Mouse (Mus musculus): Measurements from ENCODE around the gene Pbx3. TPM values are rescaled to one million over a fixed set of nuclear protein-coding genes. Genes with fewer than 3 reads are reported as not detected.

Gene Pbx3
- polyA plus RNA-seq, 1 experiment: 3.2 TPM

DNA sequence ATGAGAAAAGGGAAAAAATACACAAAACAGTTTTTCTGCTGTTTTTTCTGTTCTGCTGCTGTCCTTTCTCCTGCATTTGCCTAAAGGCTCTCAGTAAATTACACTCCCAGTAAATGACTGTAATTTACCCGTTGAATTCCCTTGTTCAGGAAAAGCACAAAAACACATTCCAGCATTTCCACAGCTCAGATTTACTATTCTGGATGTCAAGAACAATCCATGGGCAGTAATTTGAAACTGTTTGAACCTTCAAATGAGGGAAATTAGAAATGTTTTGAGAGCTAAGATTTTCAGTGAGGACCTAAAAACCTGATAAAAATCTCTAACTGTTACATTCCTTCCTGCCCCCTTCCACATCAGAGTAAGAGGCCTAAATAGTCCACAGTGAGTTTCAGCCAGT lies 119.8 kb downstream of the Pbx3 start:
- Histone ChIP-seq H3K4me3 (ENCODE audit: control insufficient read depth, insufficient read depth, low read length) (no peak overlapping the region), H3K4me1 (replicated peaks; ENCODE audit: control insufficient read depth, insufficient read depth, low read length) (0 out of 2 replicates have a peak, but pooled peaks cover 3% of the 10 kb centered on the region), H3K36me3 (ENCODE audit: control insufficient read depth, insufficient read depth, low read length) (no peaks in the 10 kb centered on the region), H3K27ac (ENCODE audit: control insufficient read depth, insufficient read depth, low read length) (no peak overlapping the region), H3K27me3 (ENCODE audit: control insufficient read depth, insufficient read depth, low read length) (peaks cover 6% of the 10 kb centered on the region; the same call in 1 of the 2 replicates)
- DNase-seq: no peak
- WGBS: 50% methylated on average over 1 of the region's 1 CpGs
- TF ChIP-seq POLR2A (IDR thresholded peaks at IDR 0.05; ENCODE audit: control insufficient read depth, extremely low read depth, insufficient read depth, low read length, poor library complexity) (no peak), CTCF (IDR thresholded peaks at IDR 0.05; ENCODE audit: borderline replicate concordance, control insufficient read depth, extremely low read depth, insufficient read depth, low read length, poor library complexity) (no peak)

DNA sequence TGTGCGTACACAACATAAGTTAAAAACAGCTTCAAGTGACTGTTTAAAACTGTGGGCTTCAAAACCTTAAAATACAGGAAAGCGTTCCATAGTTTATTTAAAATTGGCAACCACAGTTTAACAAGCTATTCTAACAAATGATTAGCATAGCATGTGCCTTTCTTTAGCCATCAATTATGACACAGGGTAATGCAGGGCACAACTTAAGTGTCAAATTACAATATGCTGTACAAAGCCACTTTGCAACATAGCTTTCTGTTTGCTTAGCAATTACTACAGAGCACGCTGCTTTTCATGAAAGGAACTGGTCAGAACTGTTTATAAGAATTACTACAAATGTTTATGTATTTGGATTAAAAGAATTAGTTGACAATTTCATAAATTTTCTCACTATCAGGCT lies 120.7 kb downstream of the Pbx3 start:
- WGBS: 93% methylated on average over 3 of the region's 3 CpGs
- no peak overlapping the region for H3K4me3 ChIP-seq (ENCODE audit: control insufficient read depth, insufficient read depth, low read length)

DNA sequence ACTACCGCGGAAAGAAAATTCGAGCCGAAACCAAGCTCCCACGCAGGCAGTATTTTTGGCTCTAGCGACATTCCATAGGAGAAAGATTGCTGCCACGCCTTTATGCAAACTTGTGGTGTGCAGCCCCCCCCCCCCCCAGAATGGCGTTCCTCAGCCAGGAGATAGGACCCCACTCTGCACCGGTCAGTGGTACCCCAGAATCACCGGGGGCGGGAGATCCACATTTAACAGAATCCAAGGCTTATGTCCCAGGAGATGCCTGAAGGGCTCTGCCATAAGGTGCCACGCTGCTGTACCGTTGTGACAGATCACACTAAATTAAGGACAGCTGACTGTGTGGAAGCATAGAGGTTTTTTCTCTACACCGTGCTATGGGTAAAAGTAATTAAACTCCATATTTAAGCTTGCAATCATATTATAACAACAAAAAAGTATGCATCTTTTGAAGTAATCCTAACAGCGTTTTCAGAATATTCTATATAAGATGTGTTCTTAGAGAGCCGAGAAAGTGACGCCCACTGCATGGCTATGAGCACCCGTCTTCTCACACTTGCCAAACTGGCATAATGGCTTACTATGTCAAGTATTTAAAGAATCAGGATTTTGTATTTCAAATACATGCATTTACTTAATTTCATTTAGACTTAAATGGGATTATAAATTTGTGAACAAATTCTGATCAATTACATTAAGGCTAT lies 122.8 kb downstream of the Pbx3 start:
- Histone ChIP-seq H3K27me3 (ENCODE audit: control insufficient read depth, insufficient read depth, low read length) (peaks cover 6% of the 10 kb centered on the region; the same call in 1 of the 2 replicates), H3K4me3 (ENCODE audit: control insufficient read depth, insufficient read depth, low read length) (no peak overlapping the region), H3K4me1 (replicated peaks; ENCODE audit: control insufficient read depth, insufficient read depth, low read length) (0 out of 2 replicates have a peak, but pooled peaks cover 3% of the 10 kb centered on the region), H3K36me3 (ENCODE audit: control insufficient read depth, insufficient read depth, low read length) (no peaks in the 10 kb centered on the region), H3K27ac (ENCODE audit: control insufficient read depth, insufficient read depth, low read length) (no peak overlapping the region)
- TF ChIP-seq CTCF (IDR thresholded peaks at IDR 0.05; ENCODE audit: borderline replicate concordance, control insufficient read depth, extremely low read depth, insufficient read depth, low read length, poor library complexity): no peak
- no peak for TF ChIP-seq POLR2A (IDR thresholded peaks at IDR 0.05; ENCODE audit: control insufficient read depth, extremely low read depth, insufficient read depth, low read length, poor library complexity)
- DNase-seq: no peak
- 24% methylated on average over 18 of the region's 18 CpGs for WGBS

More for the DNA sequence above, 120.7 kb downstream of the Pbx3 start:
- Histone ChIP-seq H3K36me3 (ENCODE audit: control insufficient read depth, insufficient read depth, low read length) (no peaks in the 10 kb centered on the region), H3K27ac (ENCODE audit: control insufficient read depth, insufficient read depth, low read length) (no peak overlapping the region), H3K27me3 (ENCODE audit: control insufficient read depth, insufficient read depth, low read length) (peaks cover 6% of the 10 kb centered on the region; the same call in 1 of the 2 replicates), H3K4me1 (replicated peaks; ENCODE audit: control insufficient read depth, insufficient read depth, low read length) (0 out of 2 replicates have a peak, but pooled peaks cover 3% of the 10 kb centered on the region)
- no peak for DNase-seq
- TF ChIP-seq CTCF (IDR thresholded peaks at IDR 0.05; ENCODE audit: borderline replicate concordance, control insufficient read depth, extremely low read depth, insufficient read depth, low read length, poor library complexity): no peak
- TF ChIP-seq POLR2A (IDR thresholded peaks at IDR 0.05; ENCODE audit: control insufficient read depth, extremely low read depth, insufficient read depth, low read length, poor library complexity): no peak

DNA sequence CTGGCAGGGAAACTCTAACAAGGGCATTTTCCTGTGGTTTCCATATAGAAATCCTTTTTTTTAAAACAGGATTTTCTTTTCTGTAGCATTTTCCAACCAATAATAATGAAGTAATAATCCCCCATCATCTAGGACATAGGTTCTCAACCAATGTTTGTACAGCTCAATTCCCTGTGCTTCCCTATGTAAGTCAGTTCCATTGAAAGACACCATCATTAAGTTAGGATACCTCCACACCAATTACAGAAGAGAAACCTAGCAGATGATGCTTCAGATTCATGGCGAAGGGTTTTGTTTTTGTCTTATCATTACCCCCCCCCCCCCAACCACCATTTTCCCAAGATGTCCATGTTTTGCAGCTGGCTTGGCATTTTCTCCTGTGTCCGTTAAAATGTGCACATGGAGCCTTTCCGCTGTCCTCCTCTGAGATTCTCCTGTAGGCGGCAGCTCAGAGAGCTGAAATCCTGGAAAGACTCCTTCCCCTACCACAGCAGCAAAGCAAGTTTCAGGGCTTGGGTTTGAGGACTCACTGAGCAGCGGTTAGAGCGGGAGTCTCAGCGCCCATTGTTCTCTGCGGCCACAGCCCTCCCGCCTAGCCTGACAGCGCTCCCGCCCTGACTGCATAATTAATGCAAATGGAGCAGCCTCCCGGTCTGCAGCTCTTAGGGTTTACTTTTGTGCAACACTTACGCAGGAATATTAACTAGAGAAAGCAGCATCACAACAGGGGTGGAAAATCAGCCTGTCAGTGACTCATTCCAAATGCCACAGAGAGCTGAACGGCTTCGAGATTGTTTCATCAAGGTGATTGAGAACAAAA lies 123.6 kb downstream of the Pbx3 start:
- Histone ChIP-seq H3K27me3 (ENCODE audit: control insufficient read depth, insufficient read depth, low read length) (peaks cover 6% of the 10 kb centered on the region; the same call in 1 of the 2 replicates), H3K4me1 (replicated peaks; ENCODE audit: control insufficient read depth, insufficient read depth, low read length) (0 out of 2 replicates have a peak, but pooled peaks cover 3% of the 10 kb centered on the region), H3K4me3 (ENCODE audit: control insufficient read depth, insufficient read depth, low read length) (peak overlapping the region; percentile 28; the same call in 1 of the 2 replicates), H3K36me3 (ENCODE audit: control insufficient read depth, insufficient read depth, low read length) (no peaks in the 10 kb centered on the region), H3K27ac (ENCODE audit: control insufficient read depth, insufficient read depth, low read length) (no peak overlapping the region)
- DNase-seq: no peak
- WGBS: 5% methylated on average over 15 of the region's 15 CpGs
- no peak for TF ChIP-seq POLR2A (IDR thresholded peaks at IDR 0.05; ENCODE audit: control insufficient read depth, extremely low read depth, insufficient read depth, low read length, poor library complexity)
- TF ChIP-seq CTCF (IDR thresholded peaks at IDR 0.05; ENCODE audit: borderline replicate concordance, control insufficient read depth, extremely low read depth, insufficient read depth, low read length, poor library complexity): no peak

DNA sequence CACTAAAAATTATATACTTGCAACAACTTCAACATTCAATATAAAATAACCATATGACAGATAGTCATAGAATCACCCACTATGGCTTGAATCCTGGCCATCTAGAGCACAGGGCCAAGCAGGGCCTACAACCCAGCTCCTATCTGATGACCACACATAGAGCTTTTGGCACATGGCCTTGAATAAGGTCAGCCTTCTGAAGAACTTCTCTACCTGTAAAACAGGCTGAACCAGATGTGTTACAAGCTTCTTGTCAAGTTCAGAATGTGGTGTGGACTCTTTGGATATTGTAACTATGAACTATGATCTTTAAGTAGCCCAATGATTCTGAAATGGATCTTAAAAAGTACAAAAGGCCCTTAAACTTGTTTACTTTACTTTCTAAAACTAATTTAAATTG lies 132.1 kb downstream of the Pbx3 start:
- no peak for DNase-seq
- Histone ChIP-seq H3K27ac (ENCODE audit: control insufficient read depth, insufficient read depth, low read length) (no peak overlapping the region), H3K4me1 (replicated peaks; ENCODE audit: control insufficient read depth, insufficient read depth, low read length) (no peaks in the 10 kb centered on the region), H3K36me3 (ENCODE audit: control insufficient read depth, insufficient read depth, low read length) (no peaks in the 10 kb centered on the region), H3K4me3 (ENCODE audit: control insufficient read depth, insufficient read depth, low read length) (no peak overlapping the region), H3K27me3 (ENCODE audit: control insufficient read depth, insufficient read depth, low read length) (no peaks in the 10 kb centered on the region)
- TF ChIP-seq POLR2A (IDR thresholded peaks at IDR 0.05; ENCODE audit: control insufficient read depth, extremely low read depth, insufficient read depth, low read length, poor library complexity) (no peak), CTCF (IDR thresholded peaks at IDR 0.05; ENCODE audit: borderline replicate concordance, control insufficient read depth, extremely low read depth, insufficient read depth, low read length, poor library complexity) (no peak)

- DNase-seq: no peak
- no peak for TF ChIP-seq POLR2A (IDR thresholded peaks at IDR 0.05; ENCODE audit: control insufficient read depth, extremely low read depth, insufficient read depth, low read length, poor library complexity)
- no peak overlapping the region for H3K27ac ChIP-seq (ENCODE audit: control insufficient read depth, insufficient read depth, low read length)
- no peaks in the 10 kb centered on the region for H3K27me3 ChIP-seq (ENCODE audit: control insufficient read depth, insufficient read depth, low read length)
- 97% methylated on average over 4 of the region's 4 CpGs for WGBS
- H3K4me1 ChIP-seq (replicated peaks; ENCODE audit: control insufficient read depth, insufficient read depth, low read length): no peaks in the 10 kb centered on the region
- H3K36me3 ChIP-seq (ENCODE audit: control insufficient read depth, insufficient read depth, low read length): no peaks in the 10 kb centered on the region
- H3K4me3 ChIP-seq (ENCODE audit: control insufficient read depth, insufficient read depth, low read length): no peak overlapping the region
Measured at GRCm38 (mm10) chr2:34239315-34239858, 133.6 kb downstream of the Pbx3 start.

Data from thymus, adult 2 months (tissue).